Mouse (Mus musculus) adrenal gland, postnatal 10 days (tissue): ENCODE results near the gene G6pc3. TPM values are rescaled to one million over a fixed set of nuclear protein-coding genes. Genes with fewer than 3 reads are reported as not detected.
A peak's percentile ranks its signal among the peaks of the same experiment; 100 is the strongest.

Source experiments
- DNase-seq: peaks from one replicate; pipeline ENCODE4 v3.0.0; 2021; ENCODE audit warnings: mixed read lengths
- total RNA-seq, 2 experiments: library from RNA; stranded (reverse); gene quantifications; 2 replicates each; pipeline ENCODE4 v1.2.3; 2021

The G6pc3 gene
- total RNA-seq, 2 experiments from 2014 or later = 72.3 to 74.7 TPM

GRCm38 (mm10) chr11:102186235-102186634, 3.2 kb upstream of the G6pc3 start:
- no peak for DNase-seq

- DNase-seq = no peak
Observed at GRCm38 (mm10) chr11:102188980-102189379, 440 bp upstream of the G6pc3 start.

GRCm38 (mm10) chr11:102190848-102191247, 1.4 kb downstream of the G6pc3 start:
- no peak for DNase-seq

GRCm38 (mm10) chr11:102193657-102194440, 4.4 kb downstream of the G6pc3 start:
- DNase-seq = peak; percentile 75

GRCm38 (mm10) chr11:102196018-102196797, 6.8 kb downstream of the G6pc3 start:
- DNase-seq = no peak

- no peak for DNase-seq
Observed at GRCm38 (mm10) chr11:102198245-102198644, 8.8 kb downstream of the G6pc3 start.

- DNase-seq = no peak
Observed at GRCm38 (mm10) chr11:102199856-102200255, 10.4 kb downstream of the G6pc3 start.

- DNase-seq = no peak
Observed at GRCm38 (mm10) chr11:102201408-102201821, 12.0 kb downstream of the G6pc3 start.

GRCm38 (mm10) chr11:102206481-102206880, 17.1 kb downstream of the G6pc3 start:
- DNase-seq = no peak

- no peak for DNase-seq
Observed at GRCm38 (mm10) chr11:102207825-102208777, 18.7 kb downstream of the G6pc3 start.

- no peak for DNase-seq
Observed at GRCm38 (mm10) chr11:102208846-102209245, 19.4 kb downstream of the G6pc3 start.

GRCm38 (mm10) chr11:102209742-102210141, 20.3 kb downstream of the G6pc3 start:
- DNase-seq = no peak

- no peak for DNase-seq
Observed at GRCm38 (mm10) chr11:102210185-102210584, 20.8 kb downstream of the G6pc3 start.

- no peak for DNase-seq
Observed at GRCm38 (mm10) chr11:102211011-102211410, 21.6 kb downstream of the G6pc3 start.

- DNase-seq = no peak
Observed at GRCm38 (mm10) chr11:102211936-102212341, 22.5 kb downstream of the G6pc3 start.

- DNase-seq = no peak
Observed at GRCm38 (mm10) chr11:102214430-102215156, 25.2 kb downstream of the G6pc3 start.

- peak; percentile 3 for DNase-seq
Observed at GRCm38 (mm10) chr11:102215511-102215910, 26.1 kb downstream of the G6pc3 start.

- DNase-seq = peak; percentile 72
Observed at GRCm38 (mm10) chr11:102216056-102216885, 26.9 kb downstream of the G6pc3 start.

- peak; percentile 16 for DNase-seq
Observed at GRCm38 (mm10) chr11:102216886-102217240, 27.4 kb downstream of the G6pc3 start.

GRCm38 (mm10) chr11:102217396-102217795, 28.0 kb downstream of the G6pc3 start:
- DNase-seq = peak; percentile 50
